Mouse (Mus musculus) heart, postnatal 0 days (tissue): ENCODE data around the gene Ctu2. TPM values are rescaled to one million over a fixed set of nuclear protein-coding genes. Genes with fewer than 3 reads are reported as not detected.

Source experiments
- ATAC-seq: fragments of 200-750 bp; cut with Nextera tagmentation; 2 replicates; pipeline ENCODE4 v1.8.0; 2017; ENCODE audit warnings: low read depth, moderate number of reproducible peaks, moderate library complexity; ENCODE audit not compliant: insufficient read depth
- DNase-seq: peaks from one replicate; pipeline ENCODE4 v3.0.0-alpha.2; 2016; ENCODE audit warnings: low spot score
- H3K27ac ChIP-seq: fragments of 300-500 bp; sonication (generic); 2 replicates; pipeline ENCODE4 v1.5.1; 2014; ENCODE audit warnings: low read depth, mild to moderate bottlenecking
- H3K27me3 ChIP-seq: fragments of 300-500 bp; sonication (generic); 2 replicates; pipeline ENCODE4 v1.6.1; 2014; ENCODE audit warnings: low read length, mixed read lengths; ENCODE audit not compliant: control insufficient read depth, insufficient read depth
- H3K36me3 ChIP-seq: fragments of 300-500 bp; sonication (generic); replicated peaks from 2 replicates; pipeline ENCODE4 v1.6.1; 2014; ENCODE audit warnings: low read length, mixed read lengths; ENCODE audit not compliant: control insufficient read depth, insufficient read depth
- H3K4me1 ChIP-seq: fragments of 300-500 bp; sonication (generic); 2 replicates; pipeline ENCODE4 v1.6.1; 2014; ENCODE audit warnings: antibody characterized with exemption; ENCODE audit not compliant: control insufficient read depth, insufficient read depth
- H3K4me2 ChIP-seq: fragments of 300-500 bp; sonication (generic); 2 replicates; pipeline ENCODE4 v1.6.1; 2014; ENCODE audit warnings: low read depth, mild to moderate bottlenecking, low read length, moderate library complexity
- H3K4me3 ChIP-seq: fragments of 300-500 bp; sonication (generic); 2 replicates; pipeline ENCODE4 v1.5.1; 2014; ENCODE audit warnings: low read depth, low read length
- H3K9ac ChIP-seq: fragments of 300-500 bp; sonication (generic); replicated peaks from 2 replicates; pipeline ENCODE4 v1.6.1; 2014; ENCODE audit warnings: low read depth, low read length, mixed read lengths
- H3K9me3 ChIP-seq: fragments of 300-500 bp; sonication (generic); replicated peaks from 2 replicates; pipeline ENCODE4 v1.6.1; 2016; ENCODE audit warnings: low read length; ENCODE audit not compliant: control insufficient read depth
- CTCF ChIP-seq: IDR thresholded peaks from 2 replicates; pipeline ENCODE4 v1.5.1; 2016; ENCODE audit warnings: antibody characterized with exemption, control low read depth, low read depth
- EP300 ChIP-seq: IDR thresholded peaks from 2 replicates; pipeline ENCODE4 v1.6.1; 2016; ENCODE audit warnings: antibody characterized with exemption, low read depth
- WGBS: fragments of 180-500 bp; shearing (Covaris S2); extraction: QIAGEN DNeasy Blood & Tissue Kit; methylation state at CpG from one replicate; pipeline ENCODE4 v1.1.7; 2014; 5-methylcytosine and 5-hydroxymethylcytosine counted together
- microRNA-seq: library from miRNA; unstranded; fragments of <30 nt; microRNA quantifications from one replicate; pipeline ENCODE4, GENCODE M21; 2016
- polyA plus RNA-seq: library from polyadenylated mRNA; unstranded; fragments of >200 nt; fragmentation: Nextera tagmentation; extraction: Ambion mirVana; gene quantifications from 2 replicates; pipeline ENCODE4 v1.2.1, GENCODE M21; 2015
- total RNA-seq: library from RNA; depleted of rRNA; stranded (reverse); fragments of >200 nt; gene quantifications from 2 replicates; pipeline ENCODE4 v1.2.3, GENCODE M21; 2014; ENCODE audit warnings: low replicate concordance; rRNA removed

The Ctu2 gene
- total and polyA plus RNA-seq, 2 experiments from 2014 or later: 24.3 to 28.4 TPM

GRCm38 (mm10) chr8:122529159-122529558 lies 53.2 kb downstream of the Ctu2 start:
- peaks cover 38% of the 10 kb centered on the region for H3K4me1 ChIP-seq
- H3K9ac ChIP-seq: no peak overlapping the region
- WGBS: 85% methylated on average over 4 of the region's 4 CpGs
- H3K4me2 ChIP-seq: no peak overlapping the region
- DNase-seq: no peak
- H3K9me3 ChIP-seq: no peaks in the 10 kb centered on the region
- no peaks in the 10 kb centered on the region for H3K36me3 ChIP-seq
- H3K27ac ChIP-seq: no peak overlapping the region
- TF ChIP-seq EP300 (no peak), CTCF (no peak)
- no peak overlapping the region for H3K4me3 ChIP-seq
- no peak for ATAC-seq
- H3K27me3 ChIP-seq: no peaks in the 10 kb centered on the region

DNA sequence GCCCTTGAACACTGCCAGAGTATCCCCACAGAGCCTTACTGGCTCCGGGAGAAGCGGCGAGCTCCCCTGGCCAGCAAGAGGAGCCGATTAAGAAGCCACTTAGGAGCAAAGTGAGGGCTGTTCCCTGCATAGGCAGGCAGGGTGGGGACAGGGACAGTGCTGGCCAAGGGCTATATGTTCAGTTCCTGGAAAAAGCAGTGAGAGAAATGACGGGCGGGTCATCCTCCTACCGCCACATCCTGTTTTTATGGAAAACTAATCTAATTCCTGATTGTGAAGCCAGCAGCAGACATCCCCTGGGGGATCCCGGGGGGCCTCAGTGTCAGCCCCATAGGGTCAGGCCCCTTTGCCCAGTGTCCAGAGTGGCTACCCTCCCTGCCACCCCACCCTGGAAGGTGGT lies 55.4 kb downstream of the Ctu2 start:
- H3K36me3 ChIP-seq: no peaks in the 10 kb centered on the region
- H3K4me3 ChIP-seq: no peak overlapping the region
- peak overlapping the region; percentile 35 for H3K4me2 ChIP-seq
- no peaks in the 10 kb centered on the region for H3K27me3 ChIP-seq
- ATAC-seq (peak; percentile 44), DNase-seq (peak; percentile 28)
- H3K4me1 ChIP-seq: peaks cover 17% of the 10 kb centered on the region
- 57% methylated on average over 8 of the region's 8 CpGs for WGBS
- TF ChIP-seq EP300 (peak; percentile 50; the same call in 1 of the 2 replicates), CTCF (no peak)
- H3K9ac ChIP-seq: no peak overlapping the region
- H3K9me3 ChIP-seq: no peaks in the 10 kb centered on the region
- H3K27ac ChIP-seq: peak overlapping the region; percentile 82

Small RNA genes within 50 kb of the gene (microRNA-seq; reads per million reads assigned to microRNA genes)
- gene Gm24366: not detected

Other genes starting within 250 kb of the Ctu2 start
- gene Zfpm1, start 194.0 kb upstream of the Ctu2 start, total RNA-seq: 28.4 and 45.3 TPM in 2 replicates
- gene Zfpm1, start 194.0 kb upstream of the Ctu2 start, polyA plus RNA-seq: 2.3 and 2.5 TPM in 2 replicates
- gene Trhr2, start 115.4 kb upstream of the Ctu2 start, total RNA-seq: not detected in 2 replicates
- gene Trhr2, start 115.4 kb upstream of the Ctu2 start, polyA plus RNA-seq: not detected in 2 replicates
- gene Zc3h18, start 99.5 kb upstream of the Ctu2 start, total RNA-seq: 8.4 and 23.1 TPM in 2 replicates
- gene Zc3h18, start 99.5 kb upstream of the Ctu2 start, polyA plus RNA-seq: 13.9 and 14.4 TPM in 2 replicates
- gene Il17c, start 54.1 kb upstream of the Ctu2 start, total RNA-seq: not detected in 2 replicates
- gene Il17c, start 54.1 kb upstream of the Ctu2 start, polyA plus RNA-seq: not detected in 2 replicates
- 126 and 162 TPM in 2 replicates for gene Cyba, start 43.2 kb upstream of the Ctu2 start, total RNA-seq
- 159 and 160 TPM in 2 replicates for gene Cyba, start 43.2 kb upstream of the Ctu2 start, polyA plus RNA-seq
- 5.3 and 13.3 TPM in 2 replicates for gene Mvd, start 32.7 kb upstream of the Ctu2 start, total RNA-seq
- 11.4 and 11.7 TPM in 2 replicates for gene Mvd, start 32.7 kb upstream of the Ctu2 start, polyA plus RNA-seq
- gene Snai3, start 15.4 kb upstream of the Ctu2 start, total RNA-seq: 1.2 TPM in 1 of 2 replicates, not detected in the other
- 0.61 and 1.6 TPM in 2 replicates for gene Snai3, start 15.4 kb upstream of the Ctu2 start, polyA plus RNA-seq
- 39.7 and 42.7 TPM in 2 replicates for gene Rnf166, start 79 bp upstream of the Ctu2 start, total RNA-seq
- gene Rnf166, start 79 bp upstream of the Ctu2 start, polyA plus RNA-seq: 39.4 and 45.9 TPM in 2 replicates
- 87.0 and 92.7 TPM in 2 replicates for gene Piezo1, start 75.2 kb downstream of the Ctu2 start, total RNA-seq
- 8.0 and 10.1 TPM in 2 replicates for gene Piezo1, start 75.2 kb downstream of the Ctu2 start, polyA plus RNA-seq
- 27.5 and 52.3 TPM in 2 replicates for gene Cdt1, start 91.9 kb downstream of the Ctu2 start, total RNA-seq
- gene Cdt1, start 91.9 kb downstream of the Ctu2 start, polyA plus RNA-seq: 9.9 and 10.0 TPM in 2 replicates
- 106 and 112 TPM in 2 replicates for gene Aprt, start 100.8 kb downstream of the Ctu2 start, total RNA-seq
- gene Aprt, start 100.8 kb downstream of the Ctu2 start, polyA plus RNA-seq: 104 and 119 TPM in 2 replicates
- gene Galns, start 135.3 kb downstream of the Ctu2 start, total RNA-seq: 11.6 and 16.1 TPM in 2 replicates
- 5.7 and 7.2 TPM in 2 replicates for gene Galns, start 135.3 kb downstream of the Ctu2 start, polyA plus RNA-seq
- gene Trappc2l, start 135.5 kb downstream of the Ctu2 start, total RNA-seq: 3.1 and 5.2 TPM in 2 replicates
- gene Trappc2l, start 135.5 kb downstream of the Ctu2 start, polyA plus RNA-seq: 68.8 and 70.9 TPM in 2 replicates
- gene Pabpn1l, start 146.6 kb downstream of the Ctu2 start, total RNA-seq: not detected in 2 replicates
- not detected in 2 replicates for gene Pabpn1l, start 146.6 kb downstream of the Ctu2 start, polyA plus RNA-seq
- 1.1 and 3.6 TPM in 2 replicates for gene Cbfa2t3, start 223.0 kb downstream of the Ctu2 start, total RNA-seq
- 4.3 and 4.4 TPM in 2 replicates for gene Cbfa2t3, start 223.0 kb downstream of the Ctu2 start, polyA plus RNA-seq